Mouse (Mus musculus) midbrain, embryonic 16.5 days (tissue): Measurements from ENCODE around the gene Tbx21. TPM values are rescaled to one million over a fixed set of nuclear protein-coding genes. Genes with fewer than 3 reads are reported as not detected.

Experiments
- ATAC-seq: fragments of 200-750 bp; cut with Nextera tagmentation; 2 replicates; pipeline ENCODE4 v1.8.0; 2017; ENCODE audit warnings: moderate TSS enrichment
- H3K27ac ChIP-seq: fragments of 300-500 bp; sonication (generic); 2 replicates; pipeline ENCODE4 v1.5.1; 2014; ENCODE audit warnings: mild to moderate bottlenecking, low read length, mixed read lengths
- H3K27me3 ChIP-seq: fragments of 300-500 bp; sonication (generic); 2 replicates; pipeline ENCODE4 v1.6.1; 2014; ENCODE audit warnings: low read depth, low read length, mixed read lengths; ENCODE audit not compliant: control insufficient read depth, insufficient read depth
- H3K36me3 ChIP-seq: fragments of 300-500 bp; sonication (generic); 2 replicates; pipeline ENCODE4 v1.6.1; 2014; ENCODE audit warnings: mild to moderate bottlenecking, low read length, moderate library complexity, mixed read lengths; ENCODE audit not compliant: control insufficient read depth, insufficient read depth
- H3K4me1 ChIP-seq: fragments of 300-500 bp; sonication (generic); 2 replicates; pipeline ENCODE4 v1.6.1; 2014; ENCODE audit warnings: mild to moderate bottlenecking, low read length, mixed read lengths; ENCODE audit not compliant: control insufficient read depth, insufficient read depth
- H3K4me2 ChIP-seq: fragments of 300-500 bp; sonication (generic); 2 replicates; pipeline ENCODE4 v1.6.1; 2014; ENCODE audit warnings: mild to moderate bottlenecking, low read length, mixed read lengths
- H3K4me3 ChIP-seq: fragments of 300-500 bp; sonication (generic); 2 replicates; pipeline ENCODE4 v1.5.1; 2014; ENCODE audit warnings: low read depth, mild to moderate bottlenecking, low read length, moderate library complexity, mixed read lengths
- H3K9ac ChIP-seq: fragments of 300-500 bp; sonication (generic); 2 replicates; pipeline ENCODE4 v1.6.1; 2014; ENCODE audit warnings: low read depth, low read length, mixed read lengths
- H3K9me3 ChIP-seq: fragments of 300-500 bp; sonication (generic); replicated peaks from 2 replicates; pipeline ENCODE4 v1.6.1; 2014; ENCODE audit warnings: mild to moderate bottlenecking, low read length, mixed read lengths; ENCODE audit not compliant: control insufficient read depth, poor library complexity, severe bottlenecking
- WGBS: fragments of 180-500 bp; shearing (Covaris S2); extraction: QIAGEN DNeasy Blood & Tissue Kit; methylation state at CpG from one replicate; pipeline ENCODE4 v1.1.7; 2014; 5-methylcytosine and 5-hydroxymethylcytosine counted together
- polyA plus RNA-seq: library from polyadenylated mRNA; unstranded; fragments of >200 nt; fragmentation: Nextera tagmentation; extraction: Ambion mirVana; gene quantifications from 2 replicates; pipeline ENCODE4 v1.2.1, GENCODE M21; 2015

Tbx21 gene
- polyA plus RNA-seq, 1 experiment from 2014 or later = 0.16 TPM

DNA sequence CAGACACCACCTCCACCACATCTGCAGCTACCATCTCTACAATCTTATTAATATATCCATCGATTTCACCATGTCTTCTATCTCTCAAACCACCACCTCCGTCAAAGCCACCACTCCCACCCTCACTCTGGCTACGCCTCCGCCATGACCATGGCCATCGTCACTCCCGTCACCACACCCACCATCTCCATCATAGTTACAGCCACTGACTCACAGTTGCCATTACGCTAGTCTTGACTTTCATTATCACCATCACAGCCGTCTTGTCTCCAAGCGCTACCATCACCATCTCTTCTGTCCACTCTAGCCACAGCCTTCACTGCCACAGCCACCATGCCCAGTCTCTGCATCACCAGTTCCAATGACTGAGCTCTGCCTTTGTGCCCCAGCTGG is 11.0 kb downstream of the Tbx21 start:
- H3K4me3 ChIP-seq = no peak overlapping the region
- H3K9ac ChIP-seq = no peak overlapping the region
- H3K4me2 ChIP-seq = no peak overlapping the region
- H3K27me3 ChIP-seq = peaks cover 7% of the 10 kb centered on the region; the same call in 1 of the 2 replicates
- H3K27ac ChIP-seq = no peak overlapping the region
- H3K4me1 ChIP-seq = no peaks in the 10 kb centered on the region
- H3K36me3 ChIP-seq = no peaks in the 10 kb centered on the region
- WGBS = 93% methylated on average over 9 of the region's 9 CpGs
- no peaks in the 10 kb centered on the region for H3K9me3 ChIP-seq
- no peak for ATAC-seq

- Histone ChIP-seq H3K9me3 (no peaks in the 10 kb centered on the region), H3K9ac (no peak overlapping the region), H3K4me3 (no peak overlapping the region), H3K27me3 (peaks cover 9% of the 10 kb centered on the region; the same call in 1 of the 2 replicates), H3K27ac (no peak overlapping the region), H3K4me1 (no peaks in the 10 kb centered on the region), H3K4me2 (no peak overlapping the region), H3K36me3 (no peaks in the 10 kb centered on the region)
- no peak for ATAC-seq
- WGBS = 93% methylated on average over 10 of the region's 10 CpGs
Measured at GRCm38 (mm10) chr11:97103163-97104090, 11.7 kb downstream of the Tbx21 start.

DNA sequence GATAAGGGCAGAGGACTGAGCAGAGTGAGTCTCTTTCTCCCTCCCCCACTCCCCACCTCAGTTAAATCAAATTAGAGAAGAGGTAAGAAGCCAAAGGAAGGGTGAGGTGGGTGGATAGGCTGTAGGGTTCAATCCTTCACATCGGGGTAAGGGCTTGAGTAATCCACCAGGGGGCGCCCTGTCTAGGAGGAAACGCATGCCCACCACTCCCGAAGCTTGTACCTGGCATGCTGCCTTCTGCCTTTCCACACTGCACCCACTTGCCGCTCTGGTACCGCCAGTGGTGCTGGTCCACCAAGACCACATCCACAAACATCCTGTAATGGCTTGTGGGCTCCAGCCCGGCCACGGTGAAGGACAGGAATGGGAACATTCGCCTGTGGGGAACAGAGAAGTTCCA is 13.4 kb downstream of the Tbx21 start:
- Histone ChIP-seq H3K27me3 (peaks cover 12% of the 10 kb centered on the region; the same call in 1 of the 2 replicates), H3K9me3 (no peaks in the 10 kb centered on the region), H3K36me3 (no peaks in the 10 kb centered on the region), H3K27ac (no peak overlapping the region), H3K4me1 (no peaks in the 10 kb centered on the region), H3K4me3 (no peak overlapping the region), H3K9ac (no peak overlapping the region), H3K4me2 (no peak overlapping the region)
- no peak for ATAC-seq
- WGBS = 16% methylated on average over 9 of the region's 9 CpGs

DNA sequence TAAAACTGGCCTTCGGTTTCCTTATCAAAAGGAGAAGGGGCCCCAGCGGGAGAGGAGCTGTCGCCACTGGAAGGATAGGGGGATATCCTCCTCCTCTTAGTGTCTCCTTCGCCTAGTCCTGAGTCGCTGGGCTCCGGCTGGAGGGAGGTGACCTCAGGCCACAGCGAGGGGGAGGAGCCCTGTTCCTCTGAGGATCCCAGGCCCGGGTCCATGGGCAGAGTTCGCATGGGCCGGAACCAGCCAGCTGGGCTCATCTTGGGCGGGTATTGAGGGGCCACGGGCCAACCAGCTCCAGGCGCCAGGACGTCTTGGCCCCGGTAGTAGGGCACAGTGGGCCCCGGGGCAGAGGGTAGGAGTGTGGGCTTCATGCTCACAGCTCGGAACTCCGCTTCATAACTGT is 16.3 kb downstream of the Tbx21 start:
- no peak overlapping the region for H3K27ac ChIP-seq
- no peak overlapping the region for H3K4me3 ChIP-seq
- H3K4me2 ChIP-seq = no peak overlapping the region
- WGBS = 32% methylated on average over 17 of the region's 18 CpGs
- peaks cover 12% of the 10 kb centered on the region; the same call in 1 of the 2 replicates for H3K27me3 ChIP-seq
- no peaks in the 10 kb centered on the region for H3K9me3 ChIP-seq
- no peaks in the 10 kb centered on the region for H3K4me1 ChIP-seq
- no peaks in the 10 kb centered on the region for H3K36me3 ChIP-seq
- no peak overlapping the region for H3K9ac ChIP-seq
- no peak for ATAC-seq

DNA sequence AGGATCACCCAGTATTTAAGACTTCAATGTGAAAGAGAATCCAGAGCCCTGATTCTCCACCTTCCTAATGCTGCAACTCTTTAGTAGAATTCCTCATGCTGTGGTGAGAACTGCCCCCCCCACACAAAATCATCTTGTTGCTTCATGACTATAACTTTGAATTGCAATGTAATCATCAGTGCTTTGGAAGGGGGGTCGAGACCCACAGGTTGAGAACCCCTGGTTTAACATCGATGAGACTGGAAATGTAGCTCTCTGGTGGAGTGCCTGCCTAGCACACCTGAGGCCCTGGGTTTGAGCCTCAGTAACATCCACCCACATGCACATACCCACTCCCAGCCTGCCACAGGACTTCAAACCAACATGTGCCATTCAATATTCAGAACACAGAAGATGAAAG is 20.5 kb downstream of the Tbx21 start:
- no peak overlapping the region for H3K9ac ChIP-seq
- H3K4me1 ChIP-seq = no peaks in the 10 kb centered on the region
- H3K27me3 ChIP-seq = peaks cover 6% of the 10 kb centered on the region; the same call in 1 of the 2 replicates
- H3K4me3 ChIP-seq = no peak overlapping the region
- no peak overlapping the region for H3K4me2 ChIP-seq
- no peaks in the 10 kb centered on the region for H3K36me3 ChIP-seq
- no peak for ATAC-seq
- H3K27ac ChIP-seq = no peak overlapping the region
- no peaks in the 10 kb centered on the region for H3K9me3 ChIP-seq
- 74% methylated on average over 2 of the region's 2 CpGs for WGBS

- no peak for ATAC-seq
- Histone ChIP-seq H3K9ac (no peak overlapping the region), H3K4me1 (no peaks in the 10 kb centered on the region; the same call in 1 of the 2 replicates), H3K9me3 (peaks cover 7% of the 10 kb centered on the region; the same call in 1 of the 2 replicates), H3K4me3 (no peak overlapping the region), H3K4me2 (no peak overlapping the region), H3K36me3 (no peaks in the 10 kb centered on the region), H3K27me3 (no peaks in the 10 kb centered on the region), H3K27ac (no peak overlapping the region)
- 76% methylated on average over 6 of the region's 6 CpGs for WGBS
Measured at GRCm38 (mm10) chr11:97086365-97086764, 28.8 kb downstream of the Tbx21 start.

GRCm38 (mm10) chr11:97084821-97085505 is 30.2 kb downstream of the Tbx21 start:
- Histone ChIP-seq H3K4me2 (no peak overlapping the region), H3K27me3 (no peaks in the 10 kb centered on the region), H3K9me3 (peaks cover 7% of the 10 kb centered on the region; the same call in 1 of the 2 replicates), H3K36me3 (no peaks in the 10 kb centered on the region), H3K9ac (no peak overlapping the region), H3K4me1 (no peaks in the 10 kb centered on the region; the same call in 1 of the 2 replicates), H3K4me3 (no peak overlapping the region), H3K27ac (no peak overlapping the region)
- no peak for ATAC-seq
- 87% methylated on average over 15 of the region's 15 CpGs for WGBS

DNA sequence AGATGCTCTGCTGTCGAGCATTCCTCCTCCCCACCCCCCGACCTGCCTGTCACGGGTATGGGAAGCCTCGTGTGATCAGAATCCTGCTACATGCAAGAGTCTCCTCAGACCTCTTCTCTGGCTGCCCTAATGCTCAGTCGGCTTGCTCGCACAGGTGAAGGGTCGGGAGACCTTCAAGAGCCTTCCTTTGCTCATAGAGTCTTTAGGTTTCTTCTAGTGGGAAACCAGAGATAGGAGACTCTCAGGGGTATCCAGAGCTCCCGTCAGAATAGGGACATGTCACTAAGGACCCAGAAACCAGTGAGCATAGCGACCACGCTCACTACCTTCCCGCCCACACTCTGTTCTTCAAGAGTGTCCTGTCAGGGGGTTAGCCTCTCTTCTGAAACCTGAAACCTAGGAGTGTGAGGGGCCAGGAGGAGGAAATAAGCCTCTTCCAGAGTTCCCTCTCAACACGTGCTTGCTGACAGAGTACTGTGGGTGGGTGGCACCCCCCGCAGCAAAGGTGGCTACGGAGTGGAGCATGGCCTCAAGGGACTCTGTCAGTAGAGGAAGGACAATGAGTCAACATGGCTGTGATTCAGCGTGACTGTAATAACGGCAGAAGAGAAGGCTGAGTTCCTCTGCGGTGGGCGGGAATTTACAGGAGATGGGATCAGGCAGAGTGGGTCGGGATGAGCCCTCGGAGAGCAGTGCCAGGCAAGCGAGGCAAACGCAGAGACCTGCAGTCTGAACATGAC is 31.6 kb downstream of the Tbx21 start:
- no peaks in the 10 kb centered on the region for H3K27me3 ChIP-seq
- ATAC-seq = no peak
- 41% methylated on average over 22 of the region's 22 CpGs for WGBS

More for the DNA sequence above, 31.6 kb downstream of the Tbx21 start:
- no peak overlapping the region for H3K4me3 ChIP-seq
- H3K9ac ChIP-seq = no peak overlapping the region
- no peaks in the 10 kb centered on the region for H3K36me3 ChIP-seq
- peak overlapping the region; percentile 5; the same call in 1 of the 2 replicates for H3K4me2 ChIP-seq
- H3K4me1 ChIP-seq = no peaks in the 10 kb centered on the region; the same call in 1 of the 2 replicates
- peaks cover 1% of the 10 kb centered on the region; the same call in 1 of the 2 replicates for H3K9me3 ChIP-seq
- no peak overlapping the region for H3K27ac ChIP-seq
